Mouse (Mus musculus) limb, embryonic 15.5 days (tissue): ENCODE measurements at regions not wholly inside any gene's neighbourhood (a gene's known extent, or its start where the extent isn't known, plus 50 kb on each side); places are given as distances from the start of the nearest gene placed in this dataset.

Source experiments
- ATAC-seq: fragments of 200-750 bp; cut with Nextera tagmentation; 2 replicates; pipeline ENCODE4 v1.8.0; 2017; ENCODE audit warnings: low read depth, moderate TSS enrichment; ENCODE audit not compliant: insufficient number of reproducible peaks, low FRiP score, low TSS enrichment
- H3K27ac ChIP-seq: fragments of 300-500 bp; sonication (generic); 2 replicates; pipeline ENCODE4 v1.5.1; 2015; ENCODE audit warnings: moderate library complexity, mild to moderate bottlenecking, inconsistent platforms
- H3K27me3 ChIP-seq: fragments of 300-500 bp; sonication (generic); 2 replicates; pipeline ENCODE4 v1.6.1; 2015; ENCODE audit warnings: inconsistent platforms
- H3K36me3 ChIP-seq: fragments of 300-500 bp; sonication (generic); 2 replicates; pipeline ENCODE4 v1.6.1; 2015; ENCODE audit warnings: inconsistent platforms
- H3K4me1 ChIP-seq: fragments of 300-500 bp; sonication (generic); 2 replicates; pipeline ENCODE4 v1.6.1; 2015; ENCODE audit warnings: inconsistent platforms
- H3K4me2 ChIP-seq: fragments of 300-500 bp; sonication (generic); 2 replicates; pipeline ENCODE4 v1.6.1; 2015; ENCODE audit warnings: mild to moderate bottlenecking, inconsistent platforms
- H3K4me3 ChIP-seq: fragments of 300-500 bp; sonication (generic); 2 replicates; pipeline ENCODE4 v1.5.1; 2015; ENCODE audit warnings: mild to moderate bottlenecking, inconsistent platforms
- H3K9ac ChIP-seq: fragments of 300-500 bp; sonication (generic); 2 replicates; pipeline ENCODE4 v1.6.1; 2015; ENCODE audit warnings: inconsistent platforms
- H3K9me3 ChIP-seq: fragments of 300-500 bp; sonication (generic); 2 replicates; pipeline ENCODE4 v1.6.1; 2016; ENCODE audit warnings: inconsistent platforms
- WGBS: fragments of 180-500 bp; shearing (Covaris S2); methylation state at CpG from one replicate; pipeline ENCODE4 v1.1.7; 2015; 5-methylcytosine and 5-hydroxymethylcytosine counted together

DNA sequence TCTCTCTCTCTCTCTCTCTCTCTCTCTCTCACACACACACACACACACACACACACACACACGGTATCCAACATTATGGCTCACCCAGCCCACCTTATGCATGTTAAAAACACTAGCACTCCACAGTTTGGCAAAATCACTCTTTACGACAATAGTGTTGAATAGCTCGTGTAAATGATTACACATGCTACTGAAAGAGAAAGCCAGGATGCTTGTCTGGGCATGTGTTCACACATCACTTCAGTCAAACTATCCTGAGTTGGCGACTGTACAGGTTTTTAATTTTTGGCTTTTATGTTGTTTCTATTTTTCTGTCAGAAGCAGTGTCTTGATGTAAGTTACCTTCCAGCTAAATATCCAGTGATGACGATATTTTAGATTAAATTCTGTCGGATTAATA lies 203.6 kb upstream of the Cxcr4 start:
- Histone ChIP-seq H3K4me2 (no peak overlapping the region), H3K27me3 (no peaks in the 10 kb centered on the region), H3K4me3 (no peak overlapping the region), H3K36me3 (no peaks in the 10 kb centered on the region), H3K27ac (no peak overlapping the region), H3K9me3 (no peaks in the 10 kb centered on the region), H3K4me1 (peaks cover 7% of the 10 kb centered on the region; the same call in 1 of the 2 replicates), H3K9ac (no peak overlapping the region)
- no peak for ATAC-seq
- WGBS, result 59% methylated on average over 6 of the region's 6 CpGs

DNA sequence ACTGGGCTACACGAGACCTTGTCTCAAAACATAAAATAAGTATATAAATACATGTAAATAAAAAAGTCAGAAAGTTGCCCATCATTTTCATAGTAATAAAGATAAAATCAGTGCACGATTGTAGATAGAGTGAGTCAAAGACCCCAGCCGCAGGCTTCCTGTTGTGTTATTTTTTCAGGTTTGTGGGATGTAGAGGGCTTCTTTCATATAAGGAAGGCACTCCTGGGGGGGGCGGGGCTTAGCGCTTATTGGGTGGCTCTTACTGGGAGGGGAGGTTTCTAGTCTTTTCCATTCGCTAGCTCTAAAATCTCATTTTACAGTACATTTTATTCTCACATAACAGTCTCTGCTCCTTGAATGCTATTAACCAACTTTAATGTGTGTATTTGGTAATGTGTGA lies 198.8 kb upstream of the Cxcr4 start:
- H3K27me3 ChIP-seq, result no peaks in the 10 kb centered on the region
- no peak overlapping the region for H3K9ac ChIP-seq
- H3K4me2 ChIP-seq, result no peak overlapping the region
- no peaks in the 10 kb centered on the region for H3K9me3 ChIP-seq
- no peak overlapping the region for H3K4me3 ChIP-seq
- 74% methylated on average over 6 of the region's 6 CpGs for WGBS
- ATAC-seq, result no peak
- no peaks in the 10 kb centered on the region for H3K36me3 ChIP-seq
- H3K27ac ChIP-seq, result no peak overlapping the region
- H3K4me1 ChIP-seq, result 0 out of 2 replicates have a peak, but pooled peaks cover 3% of the 10 kb centered on the region

DNA sequence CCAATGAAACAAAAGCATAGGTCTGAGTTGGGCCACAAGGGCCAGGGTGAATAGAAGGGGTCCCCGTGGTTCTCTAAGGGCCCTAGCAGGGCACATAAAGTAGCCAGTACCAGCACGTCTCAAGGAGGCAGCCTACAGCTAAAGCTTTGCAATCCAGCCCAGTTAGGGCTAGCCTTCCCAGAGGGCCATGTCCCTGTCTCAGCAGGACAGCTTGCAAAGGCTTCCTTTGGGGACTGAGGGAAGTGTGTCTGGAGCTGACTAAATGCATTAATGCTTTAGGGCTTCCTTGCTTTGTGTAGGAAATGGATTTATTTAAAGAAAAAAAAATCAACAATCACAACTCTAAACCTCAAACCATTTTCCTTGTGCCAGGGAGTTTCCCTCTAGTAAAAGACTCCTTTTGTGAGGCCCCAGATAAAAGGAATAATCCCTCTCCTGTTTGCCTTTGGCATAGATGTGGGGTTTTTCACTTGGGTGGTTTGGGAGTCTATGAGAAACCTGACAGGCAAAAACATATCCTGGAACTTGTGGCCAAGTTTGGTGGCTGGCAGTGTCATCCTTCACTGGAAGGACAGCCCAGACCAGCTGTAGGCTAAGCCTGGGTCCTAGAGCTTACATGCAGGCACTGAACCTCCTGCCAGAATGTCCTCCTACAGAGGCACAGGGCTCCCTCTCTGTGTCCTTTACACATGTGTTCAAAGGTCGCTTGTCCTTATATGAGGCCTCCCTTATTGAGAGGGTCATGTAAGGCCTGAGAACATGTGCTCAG lies 197.7 kb upstream of the Cxcr4 start:
- Histone ChIP-seq H3K4me3 (no peak overlapping the region), H3K9ac (no peak overlapping the region), H3K4me1 (0 out of 2 replicates have a peak, but pooled peaks cover 3% of the 10 kb centered on the region), H3K27me3 (no peaks in the 10 kb centered on the region), H3K4me2 (no peak overlapping the region), H3K27ac (no peak overlapping the region), H3K36me3 (no peaks in the 10 kb centered on the region), H3K9me3 (no peaks in the 10 kb centered on the region)
- ATAC-seq, result no peak
- 64% methylated on average over 3 of the region's 3 CpGs for WGBS

DNA sequence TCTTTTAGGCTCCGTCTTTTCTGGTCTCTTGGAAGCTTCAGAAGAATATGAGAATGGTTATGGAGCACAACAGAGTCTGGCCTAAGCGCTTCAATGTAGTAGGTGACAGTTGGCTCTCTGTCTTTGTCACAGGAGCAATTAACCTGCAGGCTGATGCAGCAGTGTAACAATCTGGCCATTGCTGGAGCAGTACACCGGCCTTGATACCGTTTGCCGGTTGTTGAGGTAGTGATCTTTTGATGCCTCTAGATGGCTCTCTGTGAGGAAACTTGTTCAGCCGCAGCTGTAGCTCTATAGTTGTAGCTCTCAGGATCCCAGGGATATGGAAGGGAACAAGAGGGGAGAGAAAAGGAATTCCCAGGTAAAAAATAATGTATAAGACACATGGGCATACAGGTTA lies 196.1 kb upstream of the Cxcr4 start:
- H3K9ac ChIP-seq, result no peak overlapping the region
- no peak overlapping the region for H3K27ac ChIP-seq
- no peak for ATAC-seq
- no peaks in the 10 kb centered on the region for H3K9me3 ChIP-seq
- no peak overlapping the region for H3K4me3 ChIP-seq
- H3K4me1 ChIP-seq, result 0 out of 2 replicates have a peak, but pooled peaks cover 3% of the 10 kb centered on the region
- 59% methylated on average over 6 of the region's 6 CpGs for WGBS
- no peak overlapping the region for H3K4me2 ChIP-seq
- no peaks in the 10 kb centered on the region for H3K27me3 ChIP-seq
- H3K36me3 ChIP-seq, result no peaks in the 10 kb centered on the region

DNA sequence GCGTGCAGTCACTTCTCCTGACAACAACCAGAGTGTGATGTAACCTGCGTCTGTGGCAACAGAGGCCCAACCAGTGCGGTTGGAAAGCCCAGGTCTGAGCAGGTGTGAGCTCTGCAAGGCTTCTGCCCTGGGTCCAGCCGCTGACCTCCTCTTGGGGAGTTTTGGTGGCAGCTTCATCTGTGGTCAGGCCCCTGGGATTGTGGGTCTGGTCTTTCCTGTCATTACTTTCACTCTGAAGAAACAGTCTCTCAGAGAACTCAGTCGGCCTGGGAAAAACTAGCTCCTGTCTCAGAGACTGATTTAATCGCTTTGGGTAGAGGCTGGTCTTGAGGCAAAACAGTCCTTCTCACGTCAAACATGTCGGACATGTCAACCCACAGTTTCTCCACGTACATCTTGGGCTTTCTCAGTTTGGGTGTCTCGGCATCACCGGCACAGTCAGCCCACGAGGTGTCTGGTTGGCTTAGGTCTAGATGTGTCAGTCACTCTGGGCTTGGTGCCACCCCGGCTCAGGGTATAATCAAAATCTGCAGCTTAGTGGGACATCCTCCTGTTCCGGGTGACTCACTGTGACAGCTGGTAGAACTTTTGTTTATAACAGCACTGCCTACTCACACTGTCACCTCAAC lies 195.0 kb upstream of the Cxcr4 start:
- H3K9ac ChIP-seq, result no peak overlapping the region
- H3K27ac ChIP-seq, result no peak overlapping the region
- H3K4me1 ChIP-seq, result 0 out of 2 replicates have a peak, but pooled peaks cover 3% of the 10 kb centered on the region
- H3K27me3 ChIP-seq, result no peaks in the 10 kb centered on the region
- WGBS, result 84% methylated on average over 14 of the region's 14 CpGs
- no peak overlapping the region for H3K4me2 ChIP-seq
- no peaks in the 10 kb centered on the region for H3K36me3 ChIP-seq
- H3K9me3 ChIP-seq, result no peaks in the 10 kb centered on the region
- no peak overlapping the region for H3K4me3 ChIP-seq
- no peak for ATAC-seq

DNA sequence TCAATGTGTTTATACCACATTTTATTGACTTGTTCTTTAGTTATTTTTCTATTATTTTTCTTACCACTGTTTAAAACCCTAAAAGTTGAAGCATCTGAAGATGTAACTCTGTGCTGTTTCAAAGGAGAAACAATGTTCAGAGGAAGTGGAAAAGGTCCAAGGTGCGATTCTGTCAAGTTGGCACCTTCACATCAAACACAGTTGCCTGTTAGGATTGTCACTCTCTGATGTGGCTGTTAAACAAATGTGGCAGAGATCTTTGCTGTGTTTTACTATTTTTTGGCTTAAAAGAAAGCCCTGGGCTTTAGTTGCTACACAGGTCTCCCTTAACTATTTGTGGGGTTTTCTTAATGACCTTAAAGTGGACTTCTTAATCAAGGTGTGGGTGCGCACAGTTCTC lies 190.2 kb upstream of the Cxcr4 start:
- Histone ChIP-seq H3K9ac (no peak overlapping the region), H3K36me3 (no peaks in the 10 kb centered on the region), H3K27me3 (no peaks in the 10 kb centered on the region), H3K4me2 (no peak overlapping the region), H3K9me3 (no peaks in the 10 kb centered on the region), H3K4me3 (no peak overlapping the region), H3K27ac (no peak overlapping the region), H3K4me1 (no peaks in the 10 kb centered on the region)
- ATAC-seq, result no peak
- WGBS, result 62% methylated on average over 2 of the region's 2 CpGs

DNA sequence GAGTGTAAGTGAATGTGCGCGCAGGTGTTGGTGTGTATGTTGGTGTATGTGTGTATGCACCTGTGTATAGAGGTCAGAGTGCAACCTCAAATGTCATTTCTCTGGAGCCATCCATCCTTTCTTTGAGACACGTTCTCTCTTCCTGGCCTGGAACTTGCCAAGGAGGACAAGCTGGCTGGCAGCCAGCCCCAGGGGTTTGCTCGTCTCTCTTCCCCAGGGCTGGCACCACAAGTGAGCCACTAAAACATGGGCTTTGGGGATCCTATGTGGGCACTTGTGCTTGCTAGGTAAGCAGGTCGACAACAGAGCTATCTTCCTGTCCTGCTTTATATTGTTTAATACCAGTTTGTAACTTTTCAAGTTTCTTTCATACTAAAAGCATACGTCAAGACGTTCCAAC lies 189.8 kb upstream of the Cxcr4 start:
- no peaks in the 10 kb centered on the region for H3K36me3 ChIP-seq
- no peak for ATAC-seq

DNA sequence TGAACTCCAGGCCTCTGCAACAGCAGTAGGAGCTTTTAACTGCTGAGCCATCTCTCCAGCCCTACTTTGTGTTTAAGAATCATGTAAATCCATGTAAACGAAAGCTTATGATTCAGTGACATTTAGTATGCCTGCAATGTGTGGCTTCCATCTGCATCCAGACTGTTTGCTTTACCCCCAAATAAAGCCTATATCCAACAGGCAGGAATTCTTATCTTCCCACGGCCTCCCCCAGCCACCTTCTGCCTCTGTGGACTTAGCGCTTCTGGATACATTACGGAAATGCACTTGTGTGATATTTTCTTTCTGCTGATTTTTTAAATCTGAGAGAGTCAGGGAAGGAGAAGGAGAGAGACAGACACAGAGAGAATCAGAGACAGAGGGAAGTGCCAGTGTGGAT lies 189.2 kb upstream of the Cxcr4 start:
- no peak overlapping the region for H3K4me3 ChIP-seq
- no peak overlapping the region for H3K27ac ChIP-seq
- H3K27me3 ChIP-seq, result no peaks in the 10 kb centered on the region
- H3K9ac ChIP-seq, result no peak overlapping the region
- no peak for ATAC-seq
- no peak overlapping the region for H3K4me2 ChIP-seq
- no peaks in the 10 kb centered on the region for H3K4me1 ChIP-seq
- no peaks in the 10 kb centered on the region for H3K36me3 ChIP-seq
- WGBS, result 85% methylated on average over 4 of the region's 4 CpGs
- no peaks in the 10 kb centered on the region for H3K9me3 ChIP-seq

More for the DNA sequence above, 189.8 kb upstream of the Cxcr4 start:
- Histone ChIP-seq H3K9ac (no peak overlapping the region), H3K27me3 (no peaks in the 10 kb centered on the region), H3K27ac (no peak overlapping the region), H3K4me1 (no peaks in the 10 kb centered on the region), H3K4me3 (no peak overlapping the region), H3K4me2 (no peak overlapping the region), H3K9me3 (no peaks in the 10 kb centered on the region)
- 64% methylated on average over 7 of the region's 7 CpGs for WGBS

DNA sequence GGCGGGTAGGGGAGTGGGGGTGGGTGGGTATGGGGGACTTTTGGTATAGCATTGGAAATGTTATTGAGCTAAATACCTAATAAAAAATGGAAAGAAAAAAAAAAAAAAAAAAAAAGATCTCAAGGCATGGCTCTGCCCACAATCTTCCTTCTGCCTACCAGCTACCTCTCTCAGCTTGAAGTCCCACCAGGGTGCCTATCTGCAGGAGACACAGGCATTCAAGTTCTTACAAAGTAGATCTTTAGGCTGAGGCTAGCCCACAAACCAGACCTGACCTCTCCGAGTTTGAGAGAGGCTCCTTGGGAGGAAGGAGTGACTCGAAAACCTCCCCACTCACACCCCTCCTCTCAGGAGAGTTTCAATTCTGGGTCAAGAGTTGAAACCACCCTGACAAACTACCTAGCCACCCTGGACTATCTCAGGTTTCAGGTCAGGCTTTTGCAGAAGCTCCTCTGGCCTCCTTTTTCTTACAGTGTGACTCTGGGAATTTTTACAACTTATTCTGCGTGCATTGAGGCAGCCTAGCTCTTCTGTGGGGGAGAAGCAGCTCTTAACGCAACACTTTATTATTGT lies 187.6 kb upstream of the Cxcr4 start:
- Histone ChIP-seq H3K9ac (no peak overlapping the region), H3K4me1 (no peaks in the 10 kb centered on the region), H3K36me3 (no peaks in the 10 kb centered on the region), H3K27ac (no peak overlapping the region), H3K27me3 (no peaks in the 10 kb centered on the region), H3K4me3 (no peak overlapping the region), H3K9me3 (no peaks in the 10 kb centered on the region), H3K4me2 (no peak overlapping the region)
- no peak for ATAC-seq
- 63% methylated on average over 5 of the region's 5 CpGs for WGBS

DNA sequence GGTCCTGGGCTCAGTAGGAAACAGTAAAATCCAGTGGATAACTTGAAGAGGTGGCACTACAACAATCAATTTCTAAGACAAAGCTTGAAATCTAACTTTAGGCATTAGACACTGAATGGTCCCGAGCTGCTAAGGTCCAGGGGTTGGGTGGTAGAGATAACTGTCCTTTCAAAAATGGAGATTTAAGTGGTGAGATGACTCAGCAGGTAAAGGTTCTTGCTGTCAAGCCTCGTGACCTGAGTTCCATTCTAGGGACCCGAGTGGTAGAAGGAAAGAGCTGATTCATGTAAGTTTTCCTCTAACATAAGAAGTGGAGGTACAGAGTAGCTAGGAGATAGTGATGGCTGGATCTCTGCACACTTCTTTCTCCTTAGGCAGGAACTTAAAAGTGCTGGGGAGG lies 180.3 kb upstream of the Cxcr4 start:
- Histone ChIP-seq H3K4me1 (no peaks in the 10 kb centered on the region), H3K36me3 (no peaks in the 10 kb centered on the region), H3K9me3 (no peaks in the 10 kb centered on the region), H3K27me3 (no peaks in the 10 kb centered on the region), H3K9ac (no peak overlapping the region), H3K4me2 (no peak overlapping the region), H3K4me3 (no peak overlapping the region), H3K27ac (no peak overlapping the region)
- no peak for ATAC-seq
- 83% methylated on average over 3 of the region's 3 CpGs for WGBS

DNA sequence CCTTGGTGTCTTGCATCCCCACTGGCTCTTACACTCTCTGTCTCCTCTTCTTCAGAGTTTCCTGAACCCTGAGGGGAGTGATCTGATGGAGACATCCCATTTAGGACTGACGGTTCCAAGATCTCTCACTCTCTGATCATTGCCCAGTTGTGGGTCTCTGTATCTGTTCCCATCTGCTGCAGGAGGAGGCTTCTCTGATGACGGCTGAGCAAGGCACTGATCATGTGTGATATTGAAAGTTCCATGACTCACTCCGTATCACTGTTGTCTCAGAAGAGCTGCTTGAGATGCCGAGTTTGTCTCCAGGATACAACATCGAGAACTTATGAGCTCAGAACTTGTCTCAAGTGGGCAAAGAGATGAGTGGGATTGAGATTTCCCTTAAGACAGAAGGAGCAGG lies 178.7 kb upstream of the Cxcr4 start:
- Histone ChIP-seq H3K4me2 (no peak overlapping the region), H3K4me1 (no peaks in the 10 kb centered on the region), H3K9ac (no peak overlapping the region), H3K9me3 (no peaks in the 10 kb centered on the region), H3K27me3 (no peaks in the 10 kb centered on the region), H3K36me3 (no peaks in the 10 kb centered on the region), H3K27ac (no peak overlapping the region), H3K4me3 (no peak overlapping the region)
- 88% methylated on average over 5 of the region's 5 CpGs for WGBS
- no peak for ATAC-seq

DNA sequence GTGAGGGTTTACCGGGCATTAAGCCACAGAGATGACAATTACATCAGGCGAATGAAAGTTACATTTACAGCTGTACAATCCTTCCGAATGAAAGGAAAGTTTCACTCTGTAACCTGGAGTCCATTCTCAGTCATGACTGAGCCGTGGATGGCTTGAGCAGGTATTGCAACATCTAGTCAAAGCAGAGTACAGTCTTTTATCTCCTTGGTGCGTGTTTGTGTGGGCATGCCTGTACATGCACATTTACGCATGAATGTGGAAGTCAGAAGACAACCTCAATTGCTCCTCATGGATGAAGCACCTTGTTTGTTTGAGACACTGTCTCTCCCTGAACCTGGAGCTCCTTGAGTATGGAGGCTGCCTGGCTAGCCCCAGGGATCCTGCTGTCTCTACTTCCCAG lies 175.9 kb upstream of the Cxcr4 start:
- Histone ChIP-seq H3K4me1 (no peaks in the 10 kb centered on the region), H3K4me3 (no peak overlapping the region), H3K9me3 (no peaks in the 10 kb centered on the region), H3K27ac (no peak overlapping the region), H3K9ac (no peak overlapping the region), H3K27me3 (no peaks in the 10 kb centered on the region), H3K4me2 (no peak overlapping the region), H3K36me3 (no peaks in the 10 kb centered on the region)
- WGBS, result 80% methylated on average over 6 of the region's 6 CpGs
- ATAC-seq, result no peak
